In genomic region chr4:130275016-130275822, GRCm38 (mm10) we compare ENCODE assay signal across 9 mouse cellular contexts. TPM values are rescaled to one million over a fixed set of nuclear protein-coding genes. Genes with fewer than 3 reads are reported as not detected.
A peak's percentile ranks its signal among the peaks of the same experiment; 100 is the strongest.
DNase-seq lines count a peak whose midpoint lies in the region; ATAC-seq and TF ChIP-seq lines count a peak whose summit lies in the region.
"Had no signal": no experiment of that assay in that cellular context is flagged by ENCODE, and none has a peak within 500 bp of the region (broad histone marks: within the 10 kb centered on the region; RNA-seq: fewer than 3 reads in every experiment).

No protein-coding gene starts in this region.

- no peak for TF ChIP-seq CTCF in ES-Bruce4 (IDR thresholded peaks at IDR 0.05; ENCODE audit: low read depth, low read length)
- TF ChIP-seq CTCF in brain, embryonic 14.5 days (IDR thresholded peaks at IDR 0.05; ENCODE audit: borderline replicate concordance, extremely low read depth, insufficient read depth, insufficient read length), result no peak

- DNase-seq in brain, embryonic 14.5 days (ENCODE audit: low read depth), result peak; percentile 73
- peak; percentile 46 for DNase-seq in lung, postnatal 36 days
- DNase-seq in urinary bladder, postnatal 36 days (ENCODE audit: low spot score in 2 of 2), result peak; percentile 36 to 46
- DNase-seq in frontal cortex, postnatal 10 days (ENCODE audit: low spot score in 2 of 2), result no peak

- no peaks in the 10 kb centered on the region for H3K4me1 ChIP-seq in ES-Bruce4 (ENCODE audit: control insufficient read depth, insufficient read depth, low read length)
- H3K4me1 ChIP-seq in forebrain, embryonic 12.5 days, result peaks cover 30% of the 10 kb centered on the region
- peaks cover 18% of the 10 kb centered on the region; the same call in 1 of the 2 replicates for H3K4me1 ChIP-seq in kidney, embryonic 16.5 days (ENCODE audit: insufficient read depth, low read length)

- no peak for TF ChIP-seq EP300 in ES-Bruce4 (IDR thresholded peaks at IDR 0.05; ENCODE audit: insufficient read depth, low read depth, low read length)

- no peak for TF ChIP-seq POLR2A in ES-Bruce4 (IDR thresholded peaks at IDR 0.05; ENCODE audit: insufficient read depth, low read length)
- TF ChIP-seq POLR2A in brain, embryonic 14.5 days (IDR thresholded peaks at IDR 0.05; ENCODE audit: borderline replicate concordance, extremely low read depth, insufficient read depth, insufficient read length, poor library complexity, severe bottlenecking), result peak; percentile 65; the same call in 1 of the 2 replicates

- peak; percentile 50 for ATAC-seq in forebrain, embryonic 12.5 days (ENCODE audit: low FRiP score)
- peak; percentile 59 for ATAC-seq in kidney, embryonic 16.5 days (ENCODE audit: low FRiP score, low TSS enrichment)
- ATAC-seq in megakaryocyte progenitor cell, adult 5-6 weeks (replicated peaks; ENCODE audit: poor library complexity), result no peak

- no peak overlapping the region for H3K27ac ChIP-seq in ES-Bruce4 (ENCODE audit: insufficient read depth, low read length)
- peak overlapping the region; percentile 99 for H3K27ac ChIP-seq in forebrain, embryonic 12.5 days
- H3K27ac ChIP-seq in kidney, embryonic 16.5 days (ENCODE audit: low read length), result peak overlapping the region; percentile 1; the same call in 1 of the 2 replicates

- peak overlapping the region; percentile 65 for H3K9ac ChIP-seq in ES-Bruce4 (ENCODE audit: low read depth, poor library complexity, severe bottlenecking)
- peak overlapping the region; percentile 95 for H3K9ac ChIP-seq in forebrain, embryonic 12.5 days
- peak overlapping the region; percentile 65 for H3K9ac ChIP-seq in kidney, embryonic 16.5 days (replicated peaks; ENCODE audit: low read length)

- H3K36me3 ChIP-seq in ES-Bruce4 (ENCODE audit: control insufficient read depth, insufficient read depth, low read length, poor library complexity, severe bottlenecking), result no peaks in the 10 kb centered on the region
- H3K36me3 ChIP-seq in forebrain, embryonic 12.5 days (replicated peaks), result 0 out of 2 replicates have a peak, but pooled peaks cover 4% of the 10 kb centered on the region
- H3K36me3 ChIP-seq in kidney, embryonic 16.5 days (ENCODE audit: insufficient read depth, low read length), result no peaks in the 10 kb centered on the region

- H3K9me3 ChIP-seq in ES-Bruce4 (replicated peaks; ENCODE audit: control insufficient read depth, insufficient read depth, low read length, poor library complexity, severe bottlenecking), result no peaks in the 10 kb centered on the region
- H3K9me3 ChIP-seq in forebrain, embryonic 12.5 days, result no peaks in the 10 kb centered on the region
- no peaks in the 10 kb centered on the region for H3K9me3 ChIP-seq in kidney, embryonic 16.5 days (ENCODE audit: low read length)

- H3K4me3 ChIP-seq in ES-Bruce4 (ENCODE audit: low read depth, low read length), result peak overlapping the region; percentile 82
- H3K4me3 ChIP-seq in forebrain, embryonic 12.5 days (replicated peaks), result peak overlapping the region; percentile 79
- H3K4me3 ChIP-seq in kidney, embryonic 16.5 days (ENCODE audit: low read length), result peak overlapping the region; percentile 65

- H3K4me2 ChIP-seq in forebrain, embryonic 12.5 days, result peak overlapping the region; percentile 73
- H3K4me2 ChIP-seq in kidney, embryonic 16.5 days (replicated peaks; ENCODE audit: low read depth, low read length), result peak overlapping the region; percentile 98

- peaks cover 7% of the 10 kb centered on the region; the same call in 1 of the 2 replicates for H3K27me3 ChIP-seq in ES-Bruce4 (ENCODE audit: control insufficient read depth, insufficient read depth, low read length, poor library complexity, severe bottlenecking)
- H3K27me3 ChIP-seq in forebrain, embryonic 12.5 days, result peaks cover 11% of the 10 kb centered on the region; the same call in 1 of the 2 replicates
- H3K27me3 ChIP-seq in kidney, embryonic 16.5 days (ENCODE audit: insufficient read depth, low read length), result peaks cover 38% of the 10 kb centered on the region

- under 1% methylated on average over 58 of the region's 62 CpGs for WGBS in forebrain, embryonic 12.5 days
- WGBS in kidney, embryonic 16.5 days, result 1% methylated on average over 58 of the region's 62 CpGs

RNA-seq across cellular contexts. Expression of gene Serinc2, which starts 3.8 kb away (rescaled TPM):
- polyA plus RNA-seq in ES-Bruce4 (2011; ENCODE audit: insufficient read depth, insufficient read length, low read depth, missing spikeins), result 12.9 and 15.2 TPM in 2 replicates
- 72.2 and 126 TPM in 2 replicates for polyA plus RNA-seq in brain, embryonic 14.5 days (2012; rRNA removed)
- polyA plus RNA-seq in forebrain, embryonic 12.5 days (2016; fragmentation: Nextera tagmentation; extraction: Ambion mirVana), result 88.9 and 95.5 TPM in 2 replicates
- polyA plus RNA-seq in kidney, embryonic 16.5 days (2015; fragmentation: Nextera tagmentation; extraction: Ambion mirVana), result 58.6 and 65.0 TPM in 2 replicates
- 0.07 TPM in 1 of 2 replicates, not detected in the other for total RNA-seq in megakaryocyte progenitor cell, adult 5-6 weeks (2015)
- not detected in 2 replicates for total RNA-seq in megakaryocyte progenitor cell, adult 5-6 weeks (2017)
- total RNA-seq: common myeloid progenitor, adult 5-6 weeks had no signal

RNA-seq across cellular contexts. Expression of gene Fabp3, which starts 33.2 kb away (rescaled TPM):
- polyA plus RNA-seq in ES-Bruce4 (2011; ENCODE audit: insufficient read depth, insufficient read length, low read depth, missing spikeins), result 803 and 870 TPM in 2 replicates
- polyA plus RNA-seq in brain, embryonic 14.5 days (2012; rRNA removed), result 105 and 126 TPM in 2 replicates
- 18.8 and 22.3 TPM in 2 replicates for polyA plus RNA-seq in forebrain, embryonic 12.5 days (2016; fragmentation: Nextera tagmentation; extraction: Ambion mirVana)
- 136 and 161 TPM in 2 replicates for polyA plus RNA-seq in kidney, embryonic 16.5 days (2015; fragmentation: Nextera tagmentation; extraction: Ambion mirVana)
- total RNA-seq in megakaryocyte progenitor cell, adult 5-6 weeks (2015), result not detected in 2 replicates
- total RNA-seq in megakaryocyte progenitor cell, adult 5-6 weeks (2017), result not detected in 2 replicates
- total RNA-seq: common myeloid progenitor, adult 5-6 weeks had no signal

RNA-seq across cellular contexts. Expression of gene Gm10570, which starts 33.3 kb away (rescaled TPM):
- polyA plus RNA-seq in ES-Bruce4 (2011; ENCODE audit: insufficient read depth, insufficient read length, low read depth, missing spikeins), result not detected in 2 replicates
- polyA plus RNA-seq in brain, embryonic 14.5 days (2012; rRNA removed), result 0.54 and 0.78 TPM in 2 replicates
- not detected in 2 replicates for polyA plus RNA-seq in forebrain, embryonic 12.5 days (2016; fragmentation: Nextera tagmentation; extraction: Ambion mirVana)
- polyA plus RNA-seq in kidney, embryonic 16.5 days (2015; fragmentation: Nextera tagmentation; extraction: Ambion mirVana), result 0.57 TPM in 1 of 2 replicates, not detected in the other
- total RNA-seq in megakaryocyte progenitor cell, adult 5-6 weeks (2015), result not detected in 2 replicates
- total RNA-seq in megakaryocyte progenitor cell, adult 5-6 weeks (2017), result not detected in 2 replicates
- total RNA-seq: common myeloid progenitor, adult 5-6 weeks had no signal

RNA-seq across cellular contexts. Expression of gene Gm853, which starts 53.0 kb away (rescaled TPM):
- not detected in 2 replicates for polyA plus RNA-seq in ES-Bruce4 (2011; ENCODE audit: insufficient read depth, insufficient read length, low read depth, missing spikeins)
- 0.32 and 0.62 TPM in 2 replicates for polyA plus RNA-seq in brain, embryonic 14.5 days (2012; rRNA removed)
- not detected in 2 replicates for polyA plus RNA-seq in forebrain, embryonic 12.5 days (2016; fragmentation: Nextera tagmentation; extraction: Ambion mirVana)
- polyA plus RNA-seq in kidney, embryonic 16.5 days (2015; fragmentation: Nextera tagmentation; extraction: Ambion mirVana), result 1.2 and 2.6 TPM in 2 replicates
- total RNA-seq in megakaryocyte progenitor cell, adult 5-6 weeks (2015), result not detected in 2 replicates
- not detected in 2 replicates for total RNA-seq in megakaryocyte progenitor cell, adult 5-6 weeks (2017)
- total RNA-seq: common myeloid progenitor, adult 5-6 weeks had no signal

Comparison
In these comparisons a context has a peak if more than half of its experiments do, and no peak if none do; other contexts are left out.
1. DNase-seq: peak in brain, embryonic 14.5 days (single experiment), lung, postnatal 36 days (single experiment) and urinary bladder, postnatal 36 days (2 of 2); none in frontal cortex, postnatal 10 days (0 of 2).
2. Peak in every context shown above with its lines, with median percentiles within 50 percentile points of each other: H3K4me3 ChIP-seq and H3K9ac ChIP-seq.